Mouse (Mus musculus): ENCODE results near the gene Cluh. TPM values are rescaled to one million over a fixed set of nuclear protein-coding genes. Genes with fewer than 3 reads are reported as not detected.
A peak's percentile ranks its signal among the peaks of the same experiment; 100 is the strongest.

Gene Cluh
- 100 to 1,000 TPM; 210 to 221 (median 215) TPM for total RNA-seq (2022)

DNA sequence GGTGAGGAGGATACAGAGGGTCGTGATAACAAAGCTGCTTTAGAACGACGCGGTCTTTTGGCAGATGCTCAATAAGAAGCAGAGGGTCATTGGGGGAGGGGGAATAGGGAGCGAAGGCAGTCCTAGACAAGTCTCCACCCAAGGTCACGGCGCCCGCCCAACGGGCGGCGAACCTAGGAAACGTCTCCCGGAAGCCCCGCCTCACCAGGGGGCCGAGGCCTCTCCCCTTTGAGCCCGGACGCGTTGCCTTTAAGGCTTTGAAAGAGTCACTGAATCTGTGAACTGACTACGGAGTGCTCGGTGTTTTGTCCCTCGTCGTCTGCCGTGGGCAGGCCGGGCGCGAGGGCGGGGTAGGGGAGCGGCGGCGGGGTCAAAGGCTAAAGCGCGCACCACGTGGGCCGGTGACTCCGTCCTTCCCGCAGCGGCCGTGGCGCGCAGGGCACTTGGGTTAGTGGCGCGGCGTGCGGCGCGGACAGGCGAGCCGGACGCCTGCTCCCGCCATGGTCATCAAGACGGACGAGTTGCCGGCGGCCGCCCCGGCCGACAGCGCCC is at the start of gene Cluh:
Gene Cluh (plus strand): TSS at position 401 of the 552 bp plus-strand sequence.
- peak; percentile 99 for DNase-seq (ENCODE audit: low spot score)

DNA sequence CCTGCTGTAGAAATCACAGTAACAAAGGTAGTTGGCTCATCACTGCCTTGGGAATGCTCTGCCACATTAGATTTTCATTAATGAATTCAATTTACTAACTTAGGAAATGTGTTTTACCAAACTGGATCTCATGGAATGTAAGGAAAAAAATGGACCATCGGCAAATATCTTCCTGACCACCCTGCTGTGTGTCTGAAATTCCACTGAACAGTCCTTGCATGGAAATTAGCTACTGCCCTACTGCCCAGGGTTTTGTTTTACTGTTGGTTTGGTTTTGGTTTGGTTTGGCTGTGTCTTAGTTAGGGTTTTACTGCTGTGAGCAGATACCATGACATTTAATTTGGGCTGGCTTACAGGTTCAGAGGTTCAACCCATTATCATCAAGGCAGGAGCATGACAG is 47.0 kb upstream of the Cluh start:
- no peak for DNase-seq (ENCODE audit: low spot score)

DNA sequence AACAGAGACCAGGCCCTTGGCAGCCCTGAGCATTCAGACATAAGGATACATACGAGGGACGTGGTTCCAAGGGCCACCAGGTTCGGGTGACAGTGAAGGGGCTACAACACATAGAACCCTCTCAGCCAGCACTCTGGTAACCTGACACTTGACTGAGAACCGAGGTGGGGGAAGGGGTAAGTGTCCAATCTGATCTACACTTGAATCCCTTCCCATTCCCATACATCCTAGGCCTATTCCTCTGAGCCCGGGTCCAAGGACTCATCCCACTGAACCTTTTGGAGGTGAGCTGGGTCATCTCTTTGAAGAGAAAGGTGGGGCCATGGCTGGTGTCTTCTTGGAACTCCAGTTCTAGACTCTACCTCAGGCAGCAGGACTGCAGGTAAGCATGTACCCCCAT is 39.2 kb upstream of the Cluh start:
- DNase-seq (ENCODE audit: low spot score) = no peak

DNA sequence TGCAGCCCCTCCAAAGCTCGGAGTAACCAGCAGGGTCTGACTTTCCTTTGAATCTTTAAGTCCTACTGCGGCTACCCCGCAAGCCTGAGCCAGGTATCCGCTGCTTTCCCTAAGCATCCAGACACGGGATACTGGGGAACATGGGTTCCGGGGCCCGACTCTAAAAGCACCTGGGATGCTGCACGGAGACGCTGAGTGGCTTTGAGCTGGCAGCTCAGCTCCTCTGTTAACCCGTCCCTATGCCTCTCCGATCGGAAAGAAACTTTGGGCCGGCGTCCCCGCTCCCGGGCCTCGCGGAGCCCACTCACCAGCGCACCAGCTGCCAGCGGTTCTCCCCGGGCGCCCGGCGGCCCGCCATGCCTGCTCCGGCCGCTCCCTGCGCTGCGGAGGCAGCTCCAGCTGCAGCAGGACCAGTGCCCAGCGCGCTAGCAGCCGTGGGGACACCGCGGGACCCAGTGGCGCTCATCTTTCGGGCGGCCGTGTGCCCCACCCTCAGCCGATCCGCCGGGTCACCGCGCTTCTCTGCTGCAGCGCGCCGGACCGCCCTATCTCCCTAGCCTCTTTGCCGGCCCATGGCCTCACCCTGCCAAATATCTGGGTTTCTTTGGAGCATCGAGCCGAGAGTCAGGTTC is 38.6 kb upstream of the Cluh start, which contains the start of gene Rap1gap2:
Gene Rap1gap2 (minus strand): TSS at position 371 of the 632 bp plus-strand sequence.
- no peak for DNase-seq (ENCODE audit: low spot score)

DNA sequence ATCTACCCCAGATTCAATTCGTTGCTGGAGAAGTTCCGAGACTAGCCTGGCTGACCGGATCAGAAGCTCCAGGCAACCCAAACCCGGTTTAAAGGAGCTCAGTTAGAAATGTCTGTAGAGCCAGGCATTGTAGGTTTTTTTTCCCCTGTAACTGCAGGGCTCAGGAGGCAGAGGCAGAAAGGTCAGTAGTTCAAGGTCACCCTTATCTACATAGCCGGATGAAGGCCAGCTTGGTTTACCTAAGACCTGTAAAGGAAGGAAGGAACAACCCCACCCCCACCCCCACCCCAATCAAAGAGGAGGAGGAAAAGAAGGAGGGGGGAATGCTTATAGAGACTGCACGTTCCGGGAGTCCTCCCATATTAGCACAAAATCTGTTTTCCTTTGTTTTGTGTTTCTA is 37.9 kb upstream of the Cluh start:
- DNase-seq (ENCODE audit: low spot score) = no peak

DNA sequence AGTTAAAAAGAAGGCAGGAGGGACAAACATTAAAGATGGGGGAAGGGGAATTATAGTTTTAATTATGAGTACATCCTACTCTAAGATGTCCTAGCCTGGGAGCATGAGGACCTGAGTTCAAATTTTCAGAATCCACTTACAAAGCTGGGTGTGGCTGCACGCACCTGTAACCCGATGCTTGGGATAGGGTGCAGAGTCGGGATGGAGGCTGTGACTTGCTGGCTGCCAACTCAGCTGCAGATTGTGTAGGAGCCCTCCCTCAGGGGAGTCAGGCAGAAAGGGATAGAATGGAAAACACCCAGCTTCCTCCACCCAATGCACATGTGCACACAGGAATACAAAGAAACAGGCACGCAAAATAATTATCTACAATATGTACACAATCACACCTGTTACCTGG is 35.9 kb upstream of the Cluh start:
- no peak for DNase-seq (ENCODE audit: low spot score)

DNA sequence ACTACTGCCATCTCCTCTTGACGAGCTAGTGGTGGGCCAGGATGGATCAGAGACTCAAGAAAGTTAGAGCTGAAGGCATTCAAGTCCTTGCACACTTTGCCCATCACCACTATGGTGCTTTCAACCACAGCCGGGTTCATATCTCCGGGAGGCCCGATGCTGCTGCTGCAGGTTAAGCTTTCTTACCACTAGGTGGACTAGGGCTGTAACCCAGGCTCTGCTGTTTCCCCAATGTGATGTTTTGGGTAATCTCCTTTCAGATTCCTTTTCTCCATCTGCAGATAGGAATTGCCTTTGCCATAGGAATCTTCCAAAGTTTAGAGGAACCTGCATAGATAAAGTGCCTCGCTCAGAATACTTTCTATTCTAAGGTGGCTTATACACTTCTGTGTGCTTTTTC is 33.7 kb upstream of the Cluh start:
- no peak for DNase-seq (ENCODE audit: low spot score)

DNA sequence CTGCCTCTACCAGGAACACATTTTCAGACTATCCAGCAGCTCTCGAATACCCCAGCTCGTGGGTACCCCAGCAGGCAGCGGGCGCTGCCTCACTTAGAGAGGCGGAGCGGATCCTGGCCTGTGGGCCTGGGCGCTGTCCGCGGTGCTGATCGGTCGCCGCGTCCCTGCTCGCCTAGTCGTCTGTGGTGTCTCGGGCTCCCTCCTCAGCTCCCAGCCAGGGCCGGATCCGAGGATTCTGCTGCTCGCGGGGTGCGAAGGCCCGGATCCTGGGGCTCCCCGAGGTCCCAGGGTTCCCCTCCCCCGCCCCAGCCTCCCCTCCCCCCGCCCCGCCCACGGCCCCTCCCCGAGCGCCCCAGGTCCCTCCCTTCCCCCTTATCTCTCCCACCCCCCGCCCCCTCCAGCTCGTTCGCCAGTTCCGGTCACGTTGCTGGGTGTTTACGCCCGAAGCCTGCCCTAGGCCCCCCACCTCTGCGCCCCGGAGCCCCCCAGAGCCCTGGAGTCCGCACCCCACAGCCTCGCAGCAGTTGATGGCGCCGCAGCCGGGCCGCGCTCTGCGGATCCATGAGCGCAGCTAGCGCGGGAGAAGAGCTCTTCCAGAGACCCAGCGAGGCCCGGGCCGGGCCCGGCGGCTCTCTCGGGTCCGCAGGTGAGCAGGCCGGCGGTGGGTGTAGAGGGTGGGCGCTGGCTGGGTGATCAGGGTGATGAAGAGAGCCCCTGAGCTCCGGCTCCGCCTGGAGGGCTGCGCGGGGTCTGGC is 29.9 kb upstream of the Cluh start, which contains the start of gene Ccdc92b:
Gene Ccdc92b (plus strand): TSS at position 405 of the 755 bp plus-strand sequence.
- DNase-seq (ENCODE audit: low spot score) = peak; percentile 20

DNA sequence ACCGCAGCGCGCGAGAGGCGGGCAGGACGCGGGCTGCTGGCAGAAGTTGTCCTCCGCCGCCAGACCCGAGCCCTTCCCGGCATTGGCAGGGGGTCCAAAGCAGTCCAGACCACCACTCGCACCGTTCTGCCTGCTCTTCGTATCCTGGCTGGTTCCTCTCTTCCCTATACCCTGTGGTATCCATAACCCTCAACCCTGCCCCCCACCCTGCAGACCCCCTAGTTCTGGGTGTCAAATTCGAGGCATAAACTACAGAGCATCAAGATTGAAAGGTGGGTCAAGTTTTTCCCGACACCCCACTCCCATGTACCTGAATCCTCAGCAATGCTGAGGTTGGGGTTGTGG is 29.4 kb upstream of the Cluh start:
- DNase-seq (ENCODE audit: low spot score) = no peak

DNA sequence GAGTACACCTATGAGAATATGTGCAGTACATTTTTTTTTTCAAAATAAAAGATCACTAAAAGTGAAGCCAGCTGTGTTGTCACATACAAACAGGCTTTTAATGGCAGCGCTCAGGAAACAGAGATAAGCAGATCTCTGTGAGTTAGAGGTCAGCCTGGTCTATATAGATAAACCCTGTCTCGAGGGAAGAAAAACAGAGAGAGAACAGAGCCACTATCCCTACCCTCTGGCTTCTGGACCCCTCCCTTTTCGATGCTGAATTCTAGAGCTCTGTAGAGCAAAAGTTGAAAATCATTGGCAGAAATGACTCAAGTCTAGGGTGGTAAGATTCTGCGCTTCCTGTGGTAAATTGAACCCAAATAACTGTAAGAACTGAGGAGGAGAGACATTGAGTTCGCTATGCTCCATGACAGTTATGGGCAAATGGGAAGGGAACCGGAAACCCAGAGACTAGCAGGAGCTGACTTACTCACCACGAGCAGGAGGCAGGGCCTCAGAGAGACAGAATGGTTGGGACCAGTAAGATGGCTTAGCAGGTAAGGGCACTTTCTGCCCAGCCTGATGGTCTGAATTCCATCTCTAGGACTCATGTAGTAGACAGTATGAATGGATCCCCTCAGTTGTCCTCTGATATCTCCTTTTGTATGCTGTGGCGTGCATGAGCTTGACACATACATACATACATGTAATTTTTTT is 27.2 kb upstream of the Cluh start:
- DNase-seq (ENCODE audit: low spot score) = no peak

DNA sequence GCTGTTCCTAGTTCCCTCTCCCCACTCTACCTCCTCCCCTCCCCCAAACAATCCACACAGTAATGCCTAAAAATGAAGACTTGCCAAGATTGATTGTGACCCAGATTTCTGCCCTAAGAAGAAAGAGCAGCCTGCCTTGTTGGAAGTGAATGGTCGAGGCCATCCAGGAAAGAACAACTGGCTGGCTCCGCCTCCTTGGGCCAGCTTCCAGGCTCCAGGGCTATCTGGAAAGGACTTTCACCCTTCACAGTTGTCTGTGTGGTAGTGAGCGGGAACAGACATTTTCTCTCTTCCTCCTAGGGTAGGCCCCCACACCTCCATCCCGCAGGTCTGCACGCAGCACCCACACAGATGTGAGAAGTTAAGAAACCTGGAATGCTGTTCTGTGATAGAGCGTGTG is 25.6 kb upstream of the Cluh start:
- DNase-seq (ENCODE audit: low spot score) = no peak

DNA sequence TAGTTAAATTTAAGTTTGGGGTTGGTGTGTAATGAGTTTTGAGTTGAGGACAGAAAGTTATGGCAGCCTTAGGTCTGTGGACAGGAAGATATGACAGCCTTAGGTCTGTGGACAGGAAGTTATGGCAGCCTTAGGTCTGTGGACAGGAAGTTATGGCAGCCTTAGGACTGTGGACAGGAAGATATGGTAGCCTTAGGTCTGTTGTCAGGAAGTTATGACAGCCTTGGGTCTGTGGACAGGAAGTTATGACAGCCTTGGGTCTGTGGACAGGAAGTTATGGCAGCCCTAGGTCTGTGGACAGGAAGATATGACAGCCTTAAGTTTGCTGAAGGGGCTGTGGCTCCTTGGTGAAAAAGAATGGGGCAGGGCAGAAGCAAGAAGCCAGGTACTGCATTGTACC is 24.0 kb upstream of the Cluh start:
- DNase-seq (ENCODE audit: low spot score) = no peak

DNA sequence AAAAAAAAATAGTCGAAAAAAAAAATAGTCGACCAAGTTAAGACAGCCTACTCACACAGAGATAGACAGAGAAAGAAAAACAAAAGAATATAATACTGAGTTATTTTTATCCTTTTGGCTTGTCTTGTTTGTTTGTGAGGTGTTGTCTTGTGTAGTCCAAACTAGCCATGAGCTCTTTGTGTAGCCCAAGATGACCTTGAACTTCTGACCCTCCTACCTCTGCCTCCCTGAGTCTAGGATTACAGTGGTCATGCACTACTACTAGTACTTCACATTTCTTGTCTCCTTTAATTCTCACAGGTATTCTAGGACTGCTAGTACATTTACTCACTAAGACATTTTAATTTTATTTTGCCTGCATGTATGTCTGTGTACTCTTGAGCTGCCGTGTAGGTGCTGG is 21.8 kb upstream of the Cluh start:
- no peak for DNase-seq (ENCODE audit: low spot score)

DNA sequence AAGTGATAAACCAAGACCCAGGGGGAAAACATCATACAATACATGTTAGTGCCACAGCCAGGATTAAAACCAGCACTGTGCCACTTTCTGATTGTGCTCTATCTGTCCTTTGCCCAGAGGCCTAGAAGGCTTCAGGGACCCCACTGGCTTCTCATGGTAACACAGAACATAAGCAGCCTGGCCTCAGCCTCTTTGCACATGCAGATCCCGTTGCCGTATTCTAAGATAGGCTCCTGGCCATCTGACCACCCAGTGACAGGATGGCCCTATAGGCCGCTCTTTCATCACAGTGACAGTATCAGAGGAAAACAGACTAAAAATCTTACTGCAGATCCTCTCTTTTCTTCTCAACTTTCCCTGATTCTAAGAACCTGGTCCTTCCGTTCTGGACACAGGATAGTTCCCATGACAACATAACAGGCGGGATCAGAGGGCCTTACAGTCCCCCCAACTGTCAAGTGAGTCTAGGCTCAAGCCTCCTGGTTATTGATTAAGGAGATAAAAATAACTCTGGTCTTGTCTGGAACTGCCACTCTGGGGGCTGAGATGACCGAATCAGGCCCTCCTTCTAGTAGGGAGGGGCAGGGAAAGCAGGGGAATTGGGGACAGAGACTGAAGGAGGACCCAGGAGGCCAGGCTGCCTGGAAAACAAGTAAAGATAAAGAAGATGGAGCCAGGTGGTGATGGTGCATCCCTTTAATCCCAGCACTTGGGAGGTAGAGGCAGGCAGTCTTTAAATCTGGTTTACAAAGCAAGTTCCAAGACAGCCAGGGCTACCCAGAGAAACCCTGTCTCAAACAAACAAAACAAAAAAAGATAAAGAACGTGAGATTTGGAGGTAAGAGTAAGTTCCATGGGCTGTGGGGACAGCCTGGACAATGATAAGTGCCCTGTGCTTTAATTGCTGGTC is 17.2 kb upstream of the Cluh start:
- no peak for DNase-seq (ENCODE audit: low spot score)

DNA sequence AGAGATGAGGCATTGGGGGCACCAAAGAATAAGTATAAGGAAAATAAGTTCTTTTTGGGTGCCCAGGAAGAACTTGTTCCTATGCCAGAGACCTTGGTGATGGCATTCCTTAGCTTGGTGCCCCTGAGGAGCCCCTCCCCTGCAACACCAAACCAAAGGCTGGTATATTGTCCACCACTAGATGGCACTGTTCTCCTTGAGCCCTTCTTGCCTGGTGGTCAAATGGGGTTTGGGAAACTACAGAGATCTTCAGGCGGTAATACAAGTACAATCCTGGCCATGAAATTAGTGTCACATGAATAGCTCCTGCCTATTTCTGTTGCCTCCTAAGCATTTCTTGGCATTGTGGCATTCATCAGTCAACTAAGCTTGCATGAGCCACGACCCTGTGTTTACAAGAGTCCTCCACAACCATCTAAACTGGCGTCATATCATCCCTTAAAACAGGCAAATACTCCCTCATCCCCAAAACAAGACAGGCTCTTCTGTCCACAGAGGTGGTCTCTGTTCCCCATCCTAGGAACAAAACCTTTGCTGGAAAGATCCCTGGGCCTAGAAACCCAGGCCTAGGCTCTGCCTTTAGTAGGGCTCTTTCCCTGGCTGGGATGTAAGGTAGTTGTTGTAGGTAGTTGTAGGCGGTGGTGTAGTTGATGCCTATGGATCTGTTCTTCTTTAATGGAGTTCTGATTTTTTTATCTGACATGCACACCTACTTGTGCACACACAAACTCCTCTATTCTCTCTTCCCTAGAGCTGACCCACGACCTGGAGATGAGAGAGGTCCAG is 14.6 kb upstream of the Cluh start:
- DNase-seq (ENCODE audit: low spot score) = peak; percentile 77

DNA sequence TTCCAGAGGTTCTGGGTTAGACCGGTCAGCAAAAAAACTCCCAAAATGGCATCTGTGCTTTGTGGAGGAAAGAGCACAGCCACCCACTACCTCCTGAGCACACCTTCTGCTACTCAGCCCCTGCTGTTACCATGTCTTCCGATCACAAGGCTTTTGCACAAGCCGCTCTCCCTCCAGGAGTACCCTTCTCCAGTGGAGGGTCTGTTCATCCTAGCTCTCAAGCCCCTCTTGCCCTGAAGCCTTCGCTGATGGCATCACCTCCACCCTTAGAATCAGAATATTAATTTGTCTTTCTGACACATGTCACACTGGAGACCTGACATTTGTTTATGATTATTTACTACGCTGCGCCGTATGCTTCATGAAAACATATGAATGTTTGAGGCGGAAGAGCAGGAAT is 11.8 kb upstream of the Cluh start:
- DNase-seq (ENCODE audit: low spot score) = no peak

DNA sequence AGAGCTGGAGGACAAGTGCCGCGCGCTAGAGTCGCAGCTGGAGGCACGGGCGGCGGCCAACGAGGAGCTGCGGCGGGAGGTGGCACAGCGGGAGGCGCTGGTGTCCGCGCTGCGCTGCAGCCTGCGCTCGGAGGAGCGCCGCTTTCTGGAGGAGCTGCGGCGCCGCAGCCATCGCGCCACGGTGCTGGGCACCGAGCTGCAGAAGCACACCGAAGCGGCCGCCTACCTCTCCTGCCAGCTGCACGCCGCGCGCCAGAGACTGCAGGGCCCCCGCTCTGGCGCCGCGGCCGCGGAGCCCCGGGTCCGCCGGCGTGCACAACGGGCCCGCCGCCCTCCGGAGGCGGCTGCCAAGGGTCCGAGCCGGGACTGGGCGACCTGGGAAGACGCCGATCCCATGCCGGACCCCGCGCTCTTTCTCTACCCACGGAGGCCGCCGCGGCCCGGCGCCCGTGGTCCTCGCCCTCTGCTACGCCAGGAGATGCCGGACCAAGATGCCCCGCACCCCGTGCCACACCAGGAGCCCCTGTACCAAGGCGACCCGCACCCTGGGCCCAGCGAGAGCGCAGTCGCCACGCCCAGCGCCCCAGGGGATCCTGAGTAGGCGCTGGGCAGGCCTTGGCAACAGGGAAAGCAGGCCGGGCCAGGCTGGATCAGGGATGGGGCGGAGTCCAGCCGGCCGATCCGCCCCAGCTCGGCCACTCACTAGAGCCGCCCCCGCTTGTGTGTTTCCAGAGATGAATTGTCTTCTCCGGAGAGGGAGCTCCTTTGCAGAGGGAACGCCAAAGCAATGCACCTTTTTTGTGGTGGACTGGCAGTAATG is 11.1 kb upstream of the Cluh start:
- peak; percentile 72 for DNase-seq (ENCODE audit: low spot score)

DNA sequence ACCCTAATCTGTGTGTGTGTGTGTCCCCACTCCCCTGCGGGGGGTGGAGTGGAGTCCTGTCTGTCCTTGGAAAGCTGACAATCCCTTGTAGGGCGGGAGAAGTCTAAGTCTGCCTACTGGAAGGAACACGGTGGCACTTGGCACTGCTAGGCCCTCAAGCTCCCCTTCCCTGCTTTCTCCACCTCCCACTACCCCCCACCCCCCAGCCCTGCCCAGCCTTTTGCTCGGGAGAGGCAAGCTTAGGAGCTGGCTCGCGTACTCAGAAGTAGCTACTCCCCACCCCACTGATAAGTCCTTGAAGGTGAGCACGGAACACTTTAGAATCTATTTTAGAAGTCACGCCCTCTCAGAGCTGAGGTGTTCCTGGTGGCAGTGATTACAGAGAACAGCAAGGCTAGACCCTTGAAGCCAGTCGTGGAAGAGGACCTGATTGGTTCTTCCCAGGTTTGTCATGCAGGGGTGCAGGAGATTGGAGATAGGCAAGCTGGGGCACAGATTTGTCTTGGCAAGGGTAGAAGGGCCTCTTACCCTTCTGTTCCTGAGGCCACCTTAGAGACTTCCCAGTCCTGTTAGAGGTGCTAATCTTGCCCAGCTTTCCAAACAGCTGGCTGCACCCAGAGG is 10.4 kb upstream of the Cluh start:
- no peak for DNase-seq (ENCODE audit: low spot score)

DNA sequence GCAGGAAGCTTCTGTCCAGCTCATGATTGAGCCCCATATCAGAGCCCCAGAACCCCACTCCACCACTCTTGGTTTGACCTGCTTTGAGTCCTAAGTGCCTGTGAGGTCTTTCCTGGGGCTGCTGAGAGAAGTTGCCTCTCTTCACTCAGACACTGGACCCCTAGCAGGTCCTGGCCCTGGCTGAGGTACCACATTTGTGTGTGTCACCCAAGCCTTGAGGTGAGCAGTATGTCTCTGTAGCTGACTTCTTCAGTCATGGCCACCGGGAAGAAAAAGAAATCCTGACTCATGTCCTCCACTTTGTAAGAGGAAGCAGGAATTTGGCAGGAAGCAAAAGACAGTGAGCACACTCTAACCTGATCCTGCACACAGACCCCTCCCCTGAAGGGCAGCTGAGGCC is 9.7 kb upstream of the Cluh start:
- DNase-seq (ENCODE audit: low spot score) = no peak
